Mouse (Mus musculus): ENCODE measurements around the gene Wnt10b. TPM values are rescaled to one million over a fixed set of nuclear protein-coding genes. Genes with fewer than 3 reads are reported as not detected.

Gene Wnt10b
- total RNA-seq, 2 experiments from 2014 or later, result not detected

DNA sequence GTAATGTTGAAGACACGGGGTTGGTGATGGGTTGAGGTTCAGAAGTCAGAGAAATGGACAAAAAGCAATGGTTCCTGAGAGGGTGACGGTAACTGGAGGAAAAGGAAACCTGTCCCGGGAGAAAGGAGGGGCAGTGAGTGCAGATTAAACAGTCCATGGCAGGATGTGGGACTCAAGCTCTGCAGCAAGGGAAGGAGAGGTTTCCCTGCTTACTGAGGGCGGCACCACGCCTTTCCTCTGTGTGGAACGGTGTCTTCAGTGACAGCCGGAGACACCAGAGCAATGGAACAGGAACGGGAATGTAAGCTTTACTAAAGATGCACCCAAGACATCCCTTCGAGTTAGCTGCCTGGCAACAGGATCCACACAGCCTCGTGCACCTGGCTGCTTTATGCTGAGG lies 41.4 kb downstream of the Wnt10b start:
- no peak for ATAC-seq (replicated peaks; ENCODE audit: low FRiP score, low TSS enrichment, poor library complexity, severe bottlenecking)

DNA sequence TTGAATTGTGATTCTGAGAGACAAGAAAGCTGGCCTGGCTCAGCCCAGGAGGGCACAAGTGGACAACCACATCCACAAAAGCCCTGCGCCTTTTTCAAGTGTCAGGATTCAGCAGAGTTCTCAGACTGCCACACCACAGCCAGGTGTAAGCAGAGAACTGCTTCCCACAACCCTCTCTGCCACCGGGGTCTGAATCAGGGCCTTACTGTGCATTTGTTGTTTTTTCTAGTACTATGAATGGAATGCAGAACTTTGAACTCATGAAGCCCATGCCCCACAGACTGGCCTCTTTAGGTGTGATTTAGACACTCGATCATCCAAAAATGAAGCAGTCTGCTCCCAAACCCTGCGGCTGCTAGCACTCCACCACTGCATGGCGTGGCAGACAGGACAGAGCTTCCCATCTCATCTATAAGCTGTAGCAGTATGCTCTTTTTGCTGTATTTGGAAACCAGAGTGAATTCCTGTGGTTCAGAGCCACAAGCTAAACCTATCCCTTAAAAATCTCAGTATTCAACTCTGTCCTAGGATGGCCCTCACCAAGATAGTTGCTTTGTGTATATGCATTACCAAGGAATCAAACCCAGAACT lies 43.9 kb downstream of the Wnt10b start:
- no peak for ATAC-seq (replicated peaks; ENCODE audit: low FRiP score, low TSS enrichment, poor library complexity, severe bottlenecking)

DNA sequence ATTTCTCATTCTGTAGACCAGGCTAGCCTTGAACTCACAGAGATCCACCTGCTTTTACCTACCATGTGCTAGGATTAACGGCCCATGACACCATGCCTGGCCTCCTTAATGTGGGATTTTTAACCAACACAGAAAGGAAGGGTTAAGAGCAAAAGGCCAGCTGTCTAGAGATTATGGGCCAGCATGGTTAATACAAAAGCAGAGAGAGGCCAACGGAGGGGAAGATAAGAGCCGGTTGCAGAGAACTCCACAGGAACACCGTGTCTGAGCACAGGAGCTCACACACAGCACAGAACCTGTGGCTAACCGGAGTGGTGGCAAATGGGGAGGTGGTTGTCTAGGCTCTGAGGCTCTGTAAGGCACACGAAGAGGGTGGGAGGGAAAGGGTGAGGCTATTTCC lies 44.6 kb downstream of the Wnt10b start:
- peak; percentile 52 for ATAC-seq (replicated peaks; ENCODE audit: low FRiP score, low TSS enrichment, poor library complexity, severe bottlenecking)

DNA sequence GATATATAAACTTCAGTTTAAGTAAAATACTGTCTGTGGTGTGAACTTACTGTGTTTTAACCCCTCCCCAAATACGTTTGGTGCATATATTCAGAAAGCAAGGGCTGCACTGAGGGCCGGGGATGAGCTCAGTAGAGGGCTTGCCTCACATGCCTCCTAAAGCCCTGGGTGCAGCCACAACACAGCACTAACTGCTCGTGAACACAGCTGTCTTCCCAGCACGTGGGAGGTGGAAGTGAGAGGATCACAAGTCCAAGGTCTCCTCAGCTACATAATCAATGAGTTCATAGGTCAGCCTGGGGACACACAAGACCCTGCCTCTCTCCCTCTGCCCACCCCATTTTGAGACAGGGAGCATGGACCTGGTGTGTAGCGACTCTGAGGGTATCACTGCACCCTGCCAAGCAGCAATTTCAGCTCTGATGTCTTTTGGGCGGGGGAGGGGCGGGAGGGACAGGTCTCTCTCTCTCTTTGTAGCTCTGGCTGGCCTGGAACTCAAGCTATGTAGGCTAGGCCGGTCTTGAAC lies 45.9 kb downstream of the Wnt10b start:
- no peak for ATAC-seq (replicated peaks; ENCODE audit: low FRiP score, low TSS enrichment, poor library complexity, severe bottlenecking)

DNA sequence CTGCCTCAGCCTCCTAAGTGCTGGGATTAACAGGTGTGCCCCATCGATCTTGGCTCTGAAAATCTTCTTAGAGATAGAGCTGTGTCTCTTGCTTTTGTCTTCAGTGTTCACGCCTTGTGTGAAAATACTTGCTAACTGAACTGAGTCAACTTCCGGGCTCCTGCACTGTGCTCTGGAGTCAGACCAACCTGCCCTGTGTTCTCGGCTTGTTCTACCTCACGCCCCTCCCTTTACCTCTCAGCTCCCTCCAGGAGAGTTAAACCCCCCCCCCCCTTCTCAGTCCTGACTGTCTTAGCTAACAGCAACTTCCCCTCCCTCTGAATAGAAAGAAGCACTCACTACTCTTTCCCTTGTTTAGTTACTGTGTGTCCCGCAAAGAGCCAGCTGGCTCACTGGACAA lies 47.2 kb downstream of the Wnt10b start:
- ATAC-seq (replicated peaks; ENCODE audit: low FRiP score, low TSS enrichment, poor library complexity, severe bottlenecking), result no peak

DNA sequence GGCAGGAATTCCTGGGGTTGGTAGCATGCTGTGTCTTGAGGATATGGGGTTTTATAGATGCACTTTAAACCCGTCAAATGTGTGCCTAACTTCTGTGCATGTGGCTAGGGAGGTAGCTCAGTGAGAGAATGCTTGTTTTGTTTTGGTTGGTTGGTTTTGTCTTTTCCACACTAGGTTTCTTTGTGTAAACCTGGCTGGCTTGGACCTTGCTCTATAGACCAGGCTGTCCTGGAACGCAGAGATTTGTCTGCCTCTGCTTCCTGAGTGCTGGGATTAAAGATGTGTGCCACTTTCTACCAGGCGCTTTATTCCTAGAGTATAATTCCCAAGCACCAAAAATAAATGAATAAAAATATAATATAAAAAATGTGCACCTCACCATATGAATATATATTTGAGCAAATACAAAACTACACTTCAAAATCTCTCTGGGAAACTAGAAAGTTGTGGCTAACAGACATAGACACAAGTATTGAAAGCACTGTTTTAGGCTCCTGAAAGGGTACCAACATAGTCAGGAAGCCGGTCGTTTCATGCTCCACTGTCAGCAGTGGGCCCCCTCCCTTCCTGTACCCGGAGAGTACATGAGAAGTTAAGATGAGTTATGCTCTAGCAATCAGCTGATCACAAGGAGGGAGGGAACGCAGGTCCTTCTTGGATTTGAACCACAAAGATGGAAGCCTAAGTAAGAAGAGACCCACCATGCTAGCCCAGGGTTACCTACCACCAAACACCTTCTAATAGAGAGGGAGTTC lies 48.0 kb downstream of the Wnt10b start:
- ATAC-seq (replicated peaks; ENCODE audit: low FRiP score, low TSS enrichment, poor library complexity, severe bottlenecking), result no peak

DNA sequence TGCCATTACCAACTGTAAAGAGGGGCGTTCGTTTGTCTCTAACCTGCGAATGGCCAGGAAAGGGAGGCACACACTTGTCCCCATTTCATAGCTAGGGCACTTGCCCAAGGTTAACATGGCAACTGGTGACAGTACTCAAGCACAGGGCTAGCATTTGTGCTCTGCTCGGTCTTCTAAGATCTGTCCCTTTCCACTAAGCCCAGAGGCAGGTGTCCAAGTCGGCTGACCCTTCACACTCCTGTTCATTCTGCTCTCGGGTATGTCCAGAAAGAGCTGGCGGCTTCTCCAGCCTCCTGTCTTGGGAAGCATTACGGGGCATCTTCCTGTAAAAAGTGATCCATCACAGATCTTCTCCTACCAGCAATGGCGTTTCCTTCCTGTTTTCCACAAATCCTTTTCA lies 49.6 kb downstream of the Wnt10b start:
- 0 out of 2 replicates have a peak, but pooled peaks have one; percentile 22 for ATAC-seq (replicated peaks; ENCODE audit: low FRiP score, low TSS enrichment, poor library complexity, severe bottlenecking)

DNA sequence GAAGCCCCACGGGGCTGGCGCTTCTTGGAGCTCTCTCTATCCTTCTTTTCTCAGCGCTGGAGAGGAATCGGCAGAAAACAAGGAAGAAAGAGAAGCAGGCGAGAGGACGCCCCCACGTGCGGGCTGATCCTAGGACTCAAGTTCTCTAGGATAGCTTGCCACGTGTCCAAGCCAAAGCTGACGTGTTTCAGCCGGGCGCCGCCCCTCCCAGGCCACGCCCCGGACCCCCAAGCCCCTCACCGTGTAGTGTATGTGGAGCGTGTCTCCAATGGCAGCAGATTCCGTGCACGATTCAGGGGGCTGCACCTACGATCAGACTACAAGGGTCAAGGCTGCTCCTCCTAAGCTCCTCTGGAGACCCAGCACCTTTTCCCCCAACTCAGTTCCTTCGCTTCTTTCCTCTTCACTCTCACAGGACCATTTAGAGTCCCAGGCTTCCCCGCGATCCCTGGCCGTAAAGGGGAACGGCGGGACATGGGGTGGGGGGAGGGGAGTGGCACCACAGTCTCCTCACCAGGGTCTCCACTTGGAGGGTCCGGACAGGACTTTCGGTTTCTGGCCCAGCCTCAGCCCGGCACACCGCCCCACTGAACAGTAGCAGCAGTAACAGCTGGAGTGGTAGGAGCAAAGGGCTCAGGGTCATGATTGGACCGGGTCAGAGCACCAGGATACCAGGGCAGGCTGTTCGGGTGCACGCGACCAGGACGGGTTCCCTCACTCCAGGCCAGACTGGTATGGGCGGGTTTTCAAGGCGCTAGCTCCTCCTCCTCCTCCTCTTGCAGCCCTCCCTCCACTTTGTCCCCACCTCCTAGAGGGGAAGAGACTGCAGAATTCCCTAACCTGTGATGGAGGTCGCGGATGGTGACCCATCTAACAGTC lies 50.3 kb downstream of the Wnt10b start, which contains the start of gene Fkbp11:
Gene Fkbp11, minus strand, starts transcription at position 756 of the 879 bp plus-strand sequence.
- peak; percentile 83 for ATAC-seq (replicated peaks; ENCODE audit: low FRiP score, low TSS enrichment, poor library complexity, severe bottlenecking)

DNA sequence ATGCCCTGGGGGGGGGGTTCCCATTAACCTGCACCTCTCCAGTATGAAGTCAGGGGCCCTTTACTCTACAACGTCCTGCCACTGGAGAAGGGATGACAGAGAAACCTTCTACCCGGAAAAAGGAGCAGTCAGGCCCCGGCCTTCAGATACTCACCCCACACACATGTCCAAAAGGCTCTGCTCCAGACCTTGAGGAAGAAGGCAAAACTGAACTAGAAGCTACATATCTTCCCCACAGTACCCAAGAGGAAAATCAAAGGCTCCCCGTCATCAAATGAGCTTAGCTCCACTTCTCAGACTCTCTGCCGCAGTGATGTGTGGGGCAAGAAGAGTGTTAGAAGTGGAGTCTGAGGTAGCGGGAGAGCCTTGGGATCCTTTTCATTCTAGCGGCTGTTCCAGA lies 51.2 kb downstream of the Wnt10b start:
- ATAC-seq (replicated peaks; ENCODE audit: low FRiP score, low TSS enrichment, poor library complexity, severe bottlenecking), result no peak

DNA sequence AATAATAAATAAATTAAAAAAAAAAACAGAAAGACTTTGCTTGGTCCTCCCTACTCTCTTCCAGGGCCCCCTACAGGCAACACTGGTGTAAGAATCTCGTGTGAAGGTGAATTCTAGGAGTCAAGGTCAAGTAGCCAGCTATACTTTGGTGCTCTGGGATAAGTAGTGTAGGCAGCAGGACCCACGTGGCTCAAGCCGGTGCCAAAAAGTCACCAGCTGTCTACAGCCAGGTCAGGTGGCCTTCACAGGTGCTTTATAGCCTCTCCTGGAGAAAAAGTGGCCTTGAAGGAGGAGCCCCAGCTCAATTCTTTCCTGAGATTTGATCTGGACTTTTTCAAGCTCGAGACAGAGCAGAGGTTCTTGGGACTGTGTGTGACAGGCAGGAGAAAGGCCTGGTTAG lies 51.9 kb downstream of the Wnt10b start:
- ATAC-seq (replicated peaks; ENCODE audit: low FRiP score, low TSS enrichment, poor library complexity, severe bottlenecking), result no peak

DNA sequence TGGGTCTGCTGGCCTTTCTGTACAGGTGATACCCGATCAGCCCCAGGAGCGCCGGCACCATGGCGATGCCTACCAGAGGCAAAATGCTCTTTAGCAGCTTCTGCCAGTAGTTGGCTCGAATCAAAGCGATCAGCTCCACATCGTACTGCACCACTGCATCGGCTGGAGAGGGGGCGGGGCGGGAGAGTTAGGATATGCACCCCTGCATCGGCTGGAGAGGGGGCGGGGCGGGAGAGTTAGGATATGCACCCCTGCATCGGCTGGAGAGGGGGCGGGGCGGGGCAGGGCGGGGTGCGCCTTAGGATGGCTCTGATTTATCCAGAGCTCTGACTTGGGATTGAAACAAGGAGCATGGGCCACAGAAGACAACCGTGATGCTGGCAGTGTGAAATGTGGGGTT lies 53.5 kb downstream of the Wnt10b start:
- no peak for ATAC-seq (replicated peaks; ENCODE audit: low FRiP score, low TSS enrichment, poor library complexity, severe bottlenecking)

DNA sequence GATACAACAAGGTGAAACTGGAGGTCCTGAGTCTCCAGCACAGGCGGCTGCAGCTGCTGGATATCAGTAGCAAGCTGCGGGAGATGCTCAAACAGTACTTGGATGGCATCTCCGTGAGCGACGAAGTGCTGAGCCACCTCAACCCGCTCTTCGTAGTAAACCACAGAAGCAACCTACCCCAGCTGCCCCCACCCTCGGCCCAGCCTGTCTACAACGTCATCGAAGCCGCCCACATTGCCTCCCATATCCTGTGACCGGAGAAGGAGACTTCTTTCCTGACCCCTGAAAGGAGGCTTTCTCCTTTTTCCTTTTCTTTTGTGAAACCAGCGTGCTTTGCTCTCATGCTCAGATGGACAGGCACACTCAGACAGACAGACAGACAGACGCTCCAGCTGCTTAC lies 55.1 kb downstream of the Wnt10b start:
- peak; percentile 38; the same call in 1 of the 2 replicates for ATAC-seq (replicated peaks; ENCODE audit: low FRiP score, low TSS enrichment, poor library complexity, severe bottlenecking)

DNA sequence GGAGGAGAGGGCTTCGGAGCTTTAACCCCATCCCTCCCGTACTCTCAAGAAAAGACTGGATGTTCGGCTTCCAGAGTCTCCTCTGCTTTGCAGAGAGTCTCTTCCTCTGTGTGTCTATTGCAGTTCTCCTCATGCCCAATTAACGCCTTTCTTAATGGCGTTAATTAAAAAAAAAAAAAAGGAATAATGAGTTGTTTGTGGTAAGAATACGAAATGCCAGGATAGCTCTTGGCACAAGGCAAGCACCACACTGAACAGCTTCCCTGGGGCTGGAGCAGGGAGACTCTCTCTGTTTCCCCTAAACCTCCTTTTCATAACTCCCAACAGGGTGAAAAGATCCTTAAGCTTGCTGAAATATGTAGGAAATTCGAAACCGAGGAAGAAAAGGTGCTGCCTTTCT lies 55.8 kb downstream of the Wnt10b start:
- ATAC-seq (replicated peaks; ENCODE audit: low FRiP score, low TSS enrichment, poor library complexity, severe bottlenecking), result no peak

Other genes starting within 250 kb of the Wnt10b start
- 68.9 and 73.0 TPM in 2 replicates for gene Kansl2, start 243.9 kb downstream of the Wnt10b start, total RNA-seq (2014; fragmentation: Nextera tagmentation)
- gene Kansl2, start 243.9 kb downstream of the Wnt10b start, total RNA-seq (2017), result 54.4 and 57.7 TPM in 2 replicates
- 66.8 and 70.7 TPM in 2 replicates for gene Ccnt1, start 207.2 kb downstream of the Wnt10b start, total RNA-seq (2014; fragmentation: Nextera tagmentation)
- 80.8 and 88.3 TPM in 2 replicates for gene Ccnt1, start 207.2 kb downstream of the Wnt10b start, total RNA-seq (2017)
- not detected in 2 replicates for gene 4930415O20Rik, start 207.1 kb downstream of the Wnt10b start, total RNA-seq (2014; fragmentation: Nextera tagmentation)
- not detected in 2 replicates for gene 4930415O20Rik, start 207.1 kb downstream of the Wnt10b start, total RNA-seq (2017)
- gene Adcy6, start 168.1 kb downstream of the Wnt10b start, total RNA-seq (2014; fragmentation: Nextera tagmentation), result 55.8 and 57.2 TPM in 2 replicates
- gene Adcy6, start 168.1 kb downstream of the Wnt10b start, total RNA-seq (2017), result 28.8 and 45.9 TPM in 2 replicates
- not detected in 2 replicates for gene Cacnb3, start 147.3 kb downstream of the Wnt10b start, total RNA-seq (2014; fragmentation: Nextera tagmentation)
- not detected in 2 replicates for gene Cacnb3, start 147.3 kb downstream of the Wnt10b start, total RNA-seq (2017)
- gene Ddx23, start 115.3 kb downstream of the Wnt10b start, total RNA-seq (2014; fragmentation: Nextera tagmentation), result 79.8 and 96.4 TPM in 2 replicates
- 152 and 181 TPM in 2 replicates for gene Ddx23, start 115.3 kb downstream of the Wnt10b start, total RNA-seq (2017)
- 0.64 TPM in 1 of 2 replicates, not detected in the other for gene Rnd1, start 100.7 kb downstream of the Wnt10b start, total RNA-seq (2014; fragmentation: Nextera tagmentation)
- gene Rnd1, start 100.7 kb downstream of the Wnt10b start, total RNA-seq (2017), result 0.61 TPM in 1 of 2 replicates, not detected in the other
- not detected in 2 replicates for gene Ccdc65, start 69.9 kb downstream of the Wnt10b start, total RNA-seq (2014; fragmentation: Nextera tagmentation)
- not detected in 2 replicates for gene Ccdc65, start 69.9 kb downstream of the Wnt10b start, total RNA-seq (2017)
- gene Fkbp11, start 50.0 kb downstream of the Wnt10b start, total RNA-seq (2014; fragmentation: Nextera tagmentation), result 5.5 and 6.1 TPM in 2 replicates
- gene Fkbp11, start 50.0 kb downstream of the Wnt10b start, total RNA-seq (2017), result 5.8 and 6.9 TPM in 2 replicates
- gene Arf3, start 14.9 kb downstream of the Wnt10b start, total RNA-seq (2014; fragmentation: Nextera tagmentation), result 22.5 and 23.2 TPM in 2 replicates
- gene Arf3, start 14.9 kb downstream of the Wnt10b start, total RNA-seq (2017), result 16.9 and 22.1 TPM in 2 replicates
- gene Wnt1, start 11.7 kb upstream of the Wnt10b start, total RNA-seq (2014; fragmentation: Nextera tagmentation), result not detected in 2 replicates
- gene Wnt1, start 11.7 kb upstream of the Wnt10b start, total RNA-seq (2017), result not detected in 2 replicates
- not detected in 2 replicates for gene Ddn, start 31.3 kb upstream of the Wnt10b start, total RNA-seq (2014; fragmentation: Nextera tagmentation)
- 0.08 TPM in 1 of 2 replicates, not detected in the other for gene Ddn, start 31.3 kb upstream of the Wnt10b start, total RNA-seq (2017)
- 61.3 and 121 TPM in 2 replicates for gene Prkag1, start 53.4 kb upstream of the Wnt10b start, total RNA-seq (2014; fragmentation: Nextera tagmentation)
- gene Prkag1, start 53.4 kb upstream of the Wnt10b start, total RNA-seq (2017), result 120 and 143 TPM in 2 replicates
- 55.2 and 72.7 TPM in 2 replicates for gene Kmt2d, start 93.1 kb upstream of the Wnt10b start, total RNA-seq (2014; fragmentation: Nextera tagmentation)
- 27.5 and 31.8 TPM in 2 replicates for gene Kmt2d, start 93.1 kb upstream of the Wnt10b start, total RNA-seq (2017)
- 17.4 and 25.2 TPM in 2 replicates for gene Rhebl1, start 116.4 kb upstream of the Wnt10b start, total RNA-seq (2014; fragmentation: Nextera tagmentation)
- 4.3 and 9.4 TPM in 2 replicates for gene Rhebl1, start 116.4 kb upstream of the Wnt10b start, total RNA-seq (2017)
- not detected in 2 replicates for gene Dhh, start 120.4 kb upstream of the Wnt10b start, total RNA-seq (2014; fragmentation: Nextera tagmentation)
- not detected in 2 replicates for gene Dhh, start 120.4 kb upstream of the Wnt10b start, total RNA-seq (2017)
- 8.7 and 14.5 TPM in 2 replicates for gene Lmbr1l, start 140.1 kb upstream of the Wnt10b start, total RNA-seq (2014; fragmentation: Nextera tagmentation)
- 5.7 and 12.0 TPM in 2 replicates for gene Lmbr1l, start 140.1 kb upstream of the Wnt10b start, total RNA-seq (2017)
- gene Tuba1b, start 156.4 kb upstream of the Wnt10b start, total RNA-seq (2014; fragmentation: Nextera tagmentation), result 2,322 and 3,225 TPM in 2 replicates
- gene Tuba1b, start 156.4 kb upstream of the Wnt10b start, total RNA-seq (2017), result 801 and 969 TPM in 2 replicates
- gene Gm49450, start 175.4 kb upstream of the Wnt10b start, total RNA-seq (2014; fragmentation: Nextera tagmentation), result not detected in 2 replicates
- not detected in 2 replicates for gene Gm49450, start 175.4 kb upstream of the Wnt10b start, total RNA-seq (2017)
- 4.5 and 10.2 TPM in 2 replicates for gene Tuba1a, start 175.6 kb upstream of the Wnt10b start, total RNA-seq (2014; fragmentation: Nextera tagmentation)
- 9.7 and 16.0 TPM in 2 replicates for gene Tuba1a, start 175.6 kb upstream of the Wnt10b start, total RNA-seq (2017)